Mouse (Mus musculus): Measurements from ENCODE around the gene Pheta1.
A peak's percentile ranks its signal among the peaks of the same experiment; 100 is the strongest.

Pheta1 gene

DNA sequence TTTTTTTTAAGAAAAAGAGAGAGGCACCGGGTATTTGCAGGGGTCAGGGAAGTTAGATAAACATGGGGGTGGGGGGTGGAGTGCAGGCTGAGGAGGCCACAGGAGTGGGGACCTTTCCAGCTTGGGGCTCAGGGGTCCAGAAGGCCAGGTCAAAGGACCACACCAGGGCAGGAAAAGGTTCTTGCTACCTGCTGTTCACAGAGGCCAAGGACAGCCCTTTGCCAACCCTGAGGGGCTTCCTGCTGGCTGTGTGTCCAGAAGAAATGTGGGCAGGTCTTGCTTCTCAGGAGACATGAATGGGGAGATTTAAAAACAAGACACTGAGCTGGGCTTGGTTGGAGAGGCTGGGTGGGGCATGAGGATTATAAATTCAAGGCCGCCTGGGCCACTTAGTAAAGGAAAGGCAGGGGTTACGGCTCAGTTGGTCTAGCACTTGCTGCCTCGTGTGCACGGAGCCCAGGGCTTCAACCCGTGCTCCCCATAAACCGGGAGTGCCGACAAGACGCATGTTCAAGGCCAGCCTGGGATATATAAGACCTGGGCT is 41.1 kb downstream of the Pheta1 start:
- ATAC-seq (ENCODE audit: low TSS enrichment) = no peak

GRCm38 (mm10) chr5:121890925-121891324 is 42.1 kb downstream of the Pheta1 start:
- no peak for ATAC-seq (ENCODE audit: low TSS enrichment)

DNA sequence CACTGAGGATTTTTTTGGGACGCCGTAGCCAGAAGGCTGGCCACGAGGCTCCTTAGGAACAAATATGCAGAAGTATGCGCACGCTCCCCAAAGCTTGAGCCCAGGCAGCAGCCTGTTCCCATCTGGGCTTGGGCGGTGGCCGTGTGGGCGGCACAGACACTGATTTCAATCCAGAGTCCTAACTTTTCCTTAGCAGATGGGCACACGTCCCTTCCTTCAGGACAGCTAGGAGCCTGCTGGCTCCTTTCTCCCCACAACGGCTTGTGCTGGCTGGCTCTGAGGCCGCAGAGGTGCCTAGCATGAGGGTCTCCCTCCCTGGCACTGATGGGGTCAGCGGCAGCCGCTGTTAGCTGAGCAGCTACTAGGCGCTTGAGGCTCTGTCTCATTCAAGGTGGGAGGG is 43.5 kb downstream of the Pheta1 start:
- peak; percentile 76 for ATAC-seq (ENCODE audit: low TSS enrichment)

GRCm38 (mm10) chr5:121893581-121893980 is 44.8 kb downstream of the Pheta1 start:
- no peak for ATAC-seq (ENCODE audit: low TSS enrichment)

GRCm38 (mm10) chr5:121894647-121895046 is 45.9 kb downstream of the Pheta1 start:
- ATAC-seq (ENCODE audit: low TSS enrichment) = no peak

DNA sequence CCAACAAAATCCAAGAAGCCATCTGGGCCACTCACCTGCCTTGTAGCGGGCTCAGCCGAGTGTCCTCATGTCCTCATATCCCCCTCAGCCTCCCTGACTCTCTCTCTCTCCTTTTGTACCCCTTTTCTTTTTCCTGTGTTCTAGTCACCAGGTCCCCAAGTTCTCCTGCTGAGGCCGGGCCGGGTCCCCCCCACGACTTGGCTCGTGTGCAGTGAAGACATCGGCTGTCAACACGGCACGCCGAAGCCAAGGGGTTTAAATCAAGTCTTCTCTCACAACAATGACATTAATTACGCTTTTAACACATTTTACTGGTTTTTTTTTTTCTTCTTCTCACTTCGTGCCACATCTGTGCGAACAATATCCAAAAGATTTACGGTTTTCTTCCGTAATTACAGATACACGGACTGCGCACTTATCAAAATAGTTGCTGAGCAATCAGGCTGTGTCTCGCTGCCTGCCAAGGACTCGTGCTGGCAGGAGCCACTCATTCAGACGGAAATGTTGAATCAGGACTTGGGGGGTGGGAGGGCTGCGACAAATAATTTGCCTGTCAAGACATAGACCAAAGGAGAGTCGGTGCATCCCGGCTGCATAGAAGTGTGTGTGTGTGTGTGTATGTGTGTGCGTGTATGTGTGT is 46.5 kb downstream of the Pheta1 start:
- no peak for ATAC-seq (ENCODE audit: low TSS enrichment)

DNA sequence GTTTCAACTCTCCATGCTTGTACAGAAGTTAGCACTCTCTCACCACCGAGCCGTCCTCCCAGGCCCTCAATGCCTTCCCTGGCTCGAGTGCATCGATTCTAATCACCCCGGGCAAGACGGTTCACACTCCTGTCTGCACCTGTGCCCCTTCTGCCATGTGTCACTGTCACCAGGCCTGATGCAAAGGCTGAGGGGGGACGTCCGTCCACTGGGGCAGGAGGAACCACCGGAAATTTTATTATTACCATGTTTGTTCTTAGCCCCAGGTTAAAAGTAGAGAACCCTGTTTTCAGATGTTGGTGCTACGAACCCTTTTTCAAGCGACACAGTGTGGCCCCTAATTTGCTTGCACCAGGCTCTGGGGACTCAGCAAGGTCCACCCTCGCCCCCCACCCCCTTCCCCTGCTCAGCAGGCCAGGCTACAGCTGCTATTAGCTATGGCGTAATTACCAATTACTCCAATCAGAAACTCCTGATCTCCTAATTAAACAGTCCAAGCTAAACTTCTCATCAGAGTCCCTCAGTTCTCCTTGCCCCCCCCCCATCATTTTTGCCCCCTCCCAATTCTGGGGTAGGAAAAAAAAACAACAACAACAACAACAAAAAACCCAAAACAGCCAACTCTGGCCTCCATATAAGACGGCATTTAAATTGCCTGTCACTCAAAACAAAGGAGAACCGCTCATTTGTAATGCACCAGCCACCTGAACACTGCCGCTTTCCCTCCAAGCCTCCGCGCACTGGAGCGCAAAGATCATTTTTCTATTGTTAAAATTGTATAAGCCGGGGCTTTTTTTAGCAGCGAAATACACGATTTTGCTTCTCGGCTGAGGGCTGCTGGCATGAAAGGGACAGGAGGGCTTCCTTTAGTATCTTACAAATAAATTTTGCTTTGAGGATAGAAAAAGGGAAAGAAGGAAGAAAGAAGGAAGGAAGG is 54.3 kb downstream of the Pheta1 start:
- no peak for ATAC-seq (ENCODE audit: low TSS enrichment)
